Mouse (Mus musculus): ENCODE data around the gene Atl2.

The Atl2 gene

DNA sequence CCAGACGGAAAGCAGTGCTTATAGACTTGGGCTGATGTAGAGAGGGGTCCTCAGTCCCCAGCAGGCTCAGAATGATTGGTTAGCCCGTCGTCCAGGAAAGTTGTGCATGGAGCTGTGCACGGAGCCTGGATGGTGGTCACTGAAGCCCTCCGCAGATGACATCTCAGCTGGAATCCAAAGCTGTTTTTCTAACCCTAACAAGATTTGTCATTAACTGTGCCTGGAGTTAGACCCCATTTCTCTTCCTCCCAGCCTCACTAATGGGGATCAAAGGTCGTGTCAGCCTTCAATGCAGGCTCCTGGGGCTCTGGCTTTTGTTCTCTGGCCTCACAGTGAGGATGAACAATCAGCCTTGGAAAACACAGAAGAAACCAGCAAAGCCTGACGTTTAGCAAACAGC lies 77.9 kb downstream of the Atl2 start:
- DNase-seq (ENCODE audit: low spot score): no peak

DNA sequence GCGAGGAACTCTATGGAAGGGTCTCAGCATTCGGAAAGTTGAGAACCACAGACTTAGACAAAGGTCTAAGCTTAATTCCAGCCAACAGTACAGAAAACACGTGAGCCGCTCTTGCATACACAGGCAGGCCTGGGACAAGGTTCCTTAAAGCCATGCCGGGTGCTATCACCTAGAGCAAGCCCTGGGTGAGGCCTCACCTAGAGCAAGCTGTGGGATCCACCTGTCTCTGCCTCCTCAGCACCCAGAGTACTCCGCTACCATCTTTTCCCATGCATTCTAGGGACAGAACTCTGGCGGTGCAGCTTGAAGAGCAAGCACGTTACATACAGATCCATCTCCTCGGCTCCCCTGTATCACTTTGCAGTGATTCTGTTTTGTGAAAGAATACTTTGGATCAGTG lies 78.4 kb downstream of the Atl2 start:
- no peak for DNase-seq (ENCODE audit: low spot score)

DNA sequence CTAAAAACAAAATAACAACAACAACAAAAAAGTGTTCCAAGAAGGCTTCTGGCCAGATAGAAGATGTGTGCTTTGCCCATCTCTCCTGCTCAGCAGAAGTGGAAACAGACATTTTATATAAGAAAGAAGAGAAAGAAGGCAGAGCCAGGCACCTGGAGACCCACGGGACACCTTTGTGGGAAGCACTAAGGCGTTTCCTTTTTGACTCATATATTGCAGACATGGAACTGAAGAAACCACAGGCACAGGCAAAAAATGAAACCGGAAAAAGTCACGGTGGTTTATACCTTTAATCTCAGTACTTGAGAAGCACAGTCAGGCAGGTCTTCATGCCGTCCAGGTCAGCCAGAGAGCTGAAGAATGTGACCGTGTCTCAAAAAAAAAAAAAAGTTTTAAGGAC lies 79.0 kb downstream of the Atl2 start:
- no peak for DNase-seq (ENCODE audit: low spot score)

DNA sequence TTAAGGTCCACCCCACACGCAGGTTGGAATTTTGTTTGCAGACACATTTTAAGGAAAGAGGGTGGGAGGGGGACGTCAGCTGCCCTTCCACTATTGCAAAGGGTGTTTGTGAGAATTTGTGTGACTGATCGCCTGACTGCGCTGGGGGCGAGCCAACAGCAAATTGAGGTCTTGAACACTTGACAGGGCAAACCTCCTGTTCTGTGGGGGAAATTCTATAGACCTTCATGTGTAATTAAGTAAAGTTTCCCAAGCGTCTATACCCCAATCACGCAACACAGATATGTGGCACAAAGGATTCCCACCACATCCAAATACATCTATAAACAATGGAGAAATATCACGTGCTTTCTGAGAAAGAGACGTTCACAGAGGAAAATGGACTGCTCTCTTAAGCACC lies 85.5 kb downstream of the Atl2 start:
- DNase-seq (ENCODE audit: low spot score): no peak

DNA sequence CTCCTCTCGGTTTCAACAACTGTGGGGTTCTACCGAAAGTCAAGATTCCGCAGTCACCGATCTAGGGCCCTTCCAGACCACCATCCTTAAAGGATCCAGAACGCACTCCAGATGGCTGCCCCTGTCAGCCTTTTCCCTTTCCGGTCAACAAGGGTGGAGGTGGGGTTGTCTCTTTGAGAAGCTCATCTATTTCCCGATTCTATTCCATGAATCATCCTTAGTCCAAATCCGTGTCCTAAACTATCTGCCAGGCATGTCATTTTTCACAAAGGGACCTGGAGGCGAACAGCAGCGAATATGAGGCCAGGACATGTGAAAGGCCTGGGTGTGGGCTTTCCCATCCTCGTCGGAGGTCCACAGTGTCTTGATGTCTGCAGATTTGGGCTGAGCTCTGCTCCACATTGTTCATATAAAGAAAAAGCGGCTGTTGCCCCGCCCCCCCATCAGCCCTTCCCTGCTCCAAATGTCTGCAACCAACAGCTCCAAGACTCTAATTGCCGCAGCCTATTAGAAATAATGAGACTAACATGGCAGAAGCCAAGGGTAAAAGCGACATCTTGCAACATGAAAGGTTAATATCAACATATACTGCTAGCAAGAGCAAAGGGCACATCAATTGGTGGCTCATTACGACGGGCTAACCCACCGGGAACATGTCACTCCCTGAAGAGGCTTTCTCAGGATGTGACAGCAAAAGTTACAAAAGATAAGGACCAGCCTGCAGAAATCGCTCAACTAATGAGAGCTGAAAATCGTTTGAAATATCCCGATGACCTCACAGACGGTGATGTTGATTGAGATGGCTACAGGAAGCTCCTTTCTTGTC lies 86.2 kb downstream of the Atl2 start:
- no peak for DNase-seq (ENCODE audit: low spot score)

DNA sequence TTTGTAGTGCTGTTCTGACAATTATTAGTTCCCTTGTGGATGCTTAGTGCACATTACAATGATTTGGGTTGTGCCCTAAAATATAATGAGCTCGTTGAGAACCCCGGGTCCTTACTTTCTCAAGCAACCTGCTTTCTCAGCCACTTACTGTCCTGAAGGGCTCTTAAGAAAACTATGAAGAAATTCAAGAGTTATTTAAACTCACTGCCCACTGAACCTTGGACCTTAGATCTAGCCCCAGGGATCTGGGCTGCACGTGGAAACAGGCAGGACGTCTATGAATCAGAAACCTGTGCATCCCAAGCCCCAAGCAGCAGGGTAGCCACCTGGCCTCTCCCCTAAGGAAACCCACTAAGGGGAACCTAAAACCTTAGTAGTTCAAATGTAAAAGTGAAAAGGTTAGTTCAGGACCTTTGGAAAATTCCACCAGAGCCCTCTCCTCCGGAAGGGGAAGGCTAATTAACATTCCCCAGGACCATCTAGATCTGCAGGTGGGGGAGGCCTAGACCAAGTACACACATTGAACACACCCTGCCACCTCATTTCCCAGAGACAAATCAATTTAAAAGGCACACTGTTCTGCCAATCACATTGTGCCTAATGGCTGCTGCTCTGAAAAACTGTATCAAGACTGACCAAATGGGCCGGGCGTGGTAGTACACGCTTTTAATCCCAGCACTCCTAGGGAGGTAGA lies 88.5 kb downstream of the Atl2 start:
- no peak for DNase-seq (ENCODE audit: low spot score)

DNA sequence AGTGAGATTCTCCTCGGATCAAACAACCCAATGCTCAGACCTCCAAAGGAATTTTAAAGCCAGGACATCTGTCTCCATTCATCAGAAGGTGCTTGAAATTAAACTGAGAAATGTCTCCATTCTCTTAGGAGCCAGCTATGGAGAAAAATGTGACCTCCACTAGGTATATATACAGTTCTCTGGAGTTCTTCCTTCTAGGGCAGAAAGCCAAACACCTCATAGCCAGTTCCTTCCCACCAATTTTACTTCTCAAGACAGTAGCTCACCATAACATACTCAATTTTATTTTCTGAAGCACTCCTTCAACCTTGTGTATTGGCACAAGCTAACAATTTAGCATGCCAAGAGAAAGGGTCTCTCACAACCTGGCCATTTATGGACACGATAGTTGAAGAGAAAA lies 91.2 kb downstream of the Atl2 start:
- DNase-seq (ENCODE audit: low spot score): no peak

DNA sequence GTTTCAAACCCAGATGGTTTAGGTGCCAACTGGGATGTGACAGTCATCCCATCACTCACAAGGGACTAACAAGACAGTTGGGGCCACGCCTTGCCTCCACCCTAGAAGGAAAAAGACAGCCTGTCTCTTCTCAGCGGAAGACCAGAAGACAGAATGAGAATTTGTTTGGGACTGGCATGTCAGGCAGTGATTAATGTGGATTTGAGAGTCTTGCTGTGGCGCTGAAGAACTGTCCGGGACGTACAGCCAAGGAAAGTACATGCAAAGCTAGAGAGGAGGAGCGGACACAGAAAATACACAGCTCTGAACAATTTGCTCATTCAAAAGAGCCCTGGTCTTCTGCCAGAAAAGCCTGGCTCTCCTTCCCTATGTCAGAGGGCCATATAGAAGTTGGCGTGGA lies 93.9 kb downstream of the Atl2 start:
- no peak for DNase-seq (ENCODE audit: low spot score)

DNA sequence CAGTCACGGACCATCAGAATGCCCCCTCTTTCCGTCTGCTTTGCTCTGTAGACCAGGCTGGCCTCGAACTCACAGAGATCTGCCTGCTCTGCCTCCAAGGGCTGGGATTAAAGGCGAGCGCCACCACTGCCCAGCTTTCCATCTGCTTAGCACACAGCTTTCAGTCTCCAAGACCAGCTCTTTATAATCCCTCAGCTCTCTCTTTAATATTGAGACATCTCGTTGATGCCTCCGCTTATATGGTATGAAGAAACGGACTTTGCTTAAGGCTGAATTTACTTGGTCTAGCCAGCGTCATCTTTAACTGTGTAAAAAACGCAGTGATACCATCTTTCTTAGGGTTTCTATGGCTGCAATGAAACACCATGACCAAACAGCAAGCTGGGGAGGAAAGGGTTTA lies 97.1 kb downstream of the Atl2 start:
- DNase-seq (ENCODE audit: low spot score): no peak

Measured in left cerebral cortex, adult 11 months (tissue).